Mouse (Mus musculus) bone marrow macrophage, adult 2 months (primary cell): ENCODE data around the gene Dnah2.

Experiments used
- CTCF ChIP-seq: IDR thresholded peaks from 2 replicates; pipeline ENCODE4 v1.5.1; 2012; ENCODE audit warnings: low read depth, mild to moderate bottlenecking, low read length, moderate library complexity
- POLR2A ChIP-seq: IDR thresholded peaks from 2 replicates; pipeline ENCODE4 v1.6.1; 2012; ENCODE audit warnings: mild to moderate bottlenecking, low read depth, low read length, borderline replicate concordance

GRCm38 (mm10) chr11:69432640-69432982, 116.3 kb downstream of the Dnah2 start:
- TF ChIP-seq POLR2A: no peak
- TF ChIP-seq CTCF: no peak
